Mouse (Mus musculus): ENCODE data around the gene Ncam1.

GRCm38 (mm10) chr9:49606317-49606716, 192.4 kb downstream of the Ncam1 start:
- no peak for TF ChIP-seq CTCF (IDR thresholded peaks at IDR 0.05; ENCODE audit: insufficient read depth, low read depth, low read length)
- no peak for TF ChIP-seq POLR2A (IDR thresholded peaks at IDR 0.05; ENCODE audit: insufficient read depth, low read depth, low read length)

Measured in olfactory bulb, adult 2 months (tissue).